Mouse (Mus musculus): ENCODE results near the gene Ptprn2.

- no peak for TF ChIP-seq CTCF (IDR thresholded peaks at IDR 0.05; ENCODE audit: low read depth)
- no peak for TF ChIP-seq EP300 (IDR thresholded peaks at IDR 0.05; ENCODE audit: low read depth)
These were observed 260.9 kb downstream of the Ptprn2 start for GRCm38 (mm10) chr12:116746401-116746800.

All from liver, postnatal 0 days (tissue).